Mouse (Mus musculus): ENCODE measurements at regions not wholly inside any gene's neighbourhood (a gene's known extent, or its start where the extent isn't known, plus 50 kb on each side); places are given as distances from the start of the nearest gene placed in this dataset. TPM values are rescaled to one million over a fixed set of nuclear protein-coding genes. Genes with fewer than 3 reads are reported as not detected.

Small RNAs in the stretch of these regions (microRNA-seq; reads per million reads assigned to microRNA genes)
- not detected for gene Gm25942
